Mouse (Mus musculus) spleen, postnatal 36 days (tissue): ENCODE measurements around the gene Gas6.

ENCODE experiments used
- DNase-seq, 2 experiments: peaks; one replicate each; pipeline ENCODE4 v3.0.0; 2022; ENCODE audit warnings: low spot score in 2 of 2, mixed read lengths in 1 of 2

The Gas6 gene

GRCm38 (mm10) chr8:13506849-13507248, 12.6 kb upstream of the Gas6 start:
- DNase-seq = peak in 1 of 2 experiments; percentile 12

- no peak for DNase-seq
These were observed 10.8 kb upstream of the Gas6 start for GRCm38 (mm10) chr8:13504894-13505674.

GRCm38 (mm10) chr8:13503936-13504606, 9.8 kb upstream of the Gas6 start:
- no peak for DNase-seq

- no peak for DNase-seq
These were observed 6.9 kb upstream of the Gas6 start for GRCm38 (mm10) chr8:13501221-13501620.

GRCm38 (mm10) chr8:13493011-13493410, 1.3 kb downstream of the Gas6 start:
- no peak for DNase-seq

GRCm38 (mm10) chr8:13492198-13492995, 1.9 kb downstream of the Gas6 start:
- no peak for DNase-seq

GRCm38 (mm10) chr8:13491491-13492010, 2.7 kb downstream of the Gas6 start:
- DNase-seq = no peak

GRCm38 (mm10) chr8:13489986-13490910, 4.0 kb downstream of the Gas6 start:
- DNase-seq = no peak

GRCm38 (mm10) chr8:13489351-13489750, 4.9 kb downstream of the Gas6 start:
- DNase-seq = no peak

- DNase-seq = no peak
These were observed 11.1 kb downstream of the Gas6 start for GRCm38 (mm10) chr8:13483191-13483590.

GRCm38 (mm10) chr8:13482101-13482801, 12.0 kb downstream of the Gas6 start:
- DNase-seq = no peak

GRCm38 (mm10) chr8:13481596-13481995, 12.7 kb downstream of the Gas6 start:
- no peak for DNase-seq

GRCm38 (mm10) chr8:13481089-13481554, 13.2 kb downstream of the Gas6 start:
- no peak for DNase-seq

- no peak for DNase-seq
These were observed 18.4 kb downstream of the Gas6 start for GRCm38 (mm10) chr8:13475892-13476291.

- DNase-seq = no peak
These were observed 22.0 kb downstream of the Gas6 start for GRCm38 (mm10) chr8:13472284-13472683.

GRCm38 (mm10) chr8:13471484-13471883, 22.8 kb downstream of the Gas6 start:
- DNase-seq = no peak

GRCm38 (mm10) chr8:13468737-13469136, 25.6 kb downstream of the Gas6 start:
- DNase-seq = no peak

- DNase-seq = no peak
These were observed 27.3 kb downstream of the Gas6 start for GRCm38 (mm10) chr8:13466989-13467388.

- DNase-seq = no peak
These were observed 29.0 kb downstream of the Gas6 start for GRCm38 (mm10) chr8:13465324-13465723.

GRCm38 (mm10) chr8:13462392-13462791, 31.9 kb downstream of the Gas6 start:
- peak; percentile 23 to 25 for DNase-seq
